Mouse (Mus musculus) small intestine, adult 2 months (tissue): ENCODE measurements at regions not wholly inside any gene's neighbourhood (a gene's known extent, or its start where the extent isn't known, plus 50 kb on each side); places are given as distances from the start of the nearest gene placed in this dataset.
A peak's percentile ranks its signal among the peaks of the same experiment; 100 is the strongest.

Experiments used
- H3K27ac ChIP-seq: fragments of 200-500 bp; 2 replicates; pipeline ENCODE4 v1.5.1; 2012; ENCODE audit warnings: low read depth, low read length, control low read depth, inconsistent platforms; ENCODE audit not compliant: insufficient read depth
- H3K27me3 ChIP-seq: fragments of 200-500 bp; 2 replicates; pipeline ENCODE4 v1.6.1; 2012; ENCODE audit warnings: mild to moderate bottlenecking, moderate library complexity, low read length, inconsistent platforms; ENCODE audit not compliant: control insufficient read depth, insufficient read depth
- H3K36me3 ChIP-seq: fragments of 200-500 bp; 2 replicates; pipeline ENCODE4 v1.6.1; 2012; ENCODE audit warnings: mild to moderate bottlenecking, low read length, control low read depth, inconsistent platforms; ENCODE audit not compliant: control insufficient read depth, insufficient read depth
- H3K4me1 ChIP-seq: fragments of 200-500 bp; 2 replicates; pipeline ENCODE4 v1.6.1; 2012; ENCODE audit warnings: low read length, inconsistent platforms, mixed read lengths; ENCODE audit not compliant: control insufficient read depth, insufficient read depth, insufficient read length
- H3K4me3 ChIP-seq: fragments of 200-500 bp; 2 replicates; pipeline ENCODE4 v1.5.1; 2012; ENCODE audit warnings: low read depth, mild to moderate bottlenecking, control low read depth, inconsistent platforms, low read length, moderate library complexity
- CTCF ChIP-seq: fragments of 200-500 bp; IDR thresholded peaks from 2 replicates; pipeline ENCODE4 v1.5.1; 2012; ENCODE audit warnings: low read depth, mild to moderate bottlenecking, control low read depth, inconsistent platforms, low read length, moderate library complexity, mixed read lengths; ENCODE audit not compliant: insufficient replicate concordance, insufficient read length; ENCODE audit errors: extremely low read depth
- POLR2A ChIP-seq: fragments of 200-500 bp; IDR thresholded peaks from 2 replicates; pipeline ENCODE4 v1.6.1; 2012; ENCODE audit warnings: low read depth, mild to moderate bottlenecking, control low read depth, inconsistent platforms, low read length, moderate library complexity
- WGBS: fragments of 180-500 bp; shearing (Covaris S2); methylation state at CpG from one replicate; pipeline ENCODE4 v1.1.7; 2018; 5-methylcytosine and 5-hydroxymethylcytosine counted together

GRCm38 (mm10) chr12:13145186-13146115 lies 103.6 kb downstream of the Ddx1 start:
- 48% methylated on average over 10 of the region's 10 CpGs for WGBS
- no peak overlapping the region for H3K4me3 ChIP-seq
- TF ChIP-seq CTCF (no peak), POLR2A (no peak)
- peak overlapping the region; percentile 15; the same call in 1 of the 2 replicates for H3K27ac ChIP-seq
- no peaks in the 10 kb centered on the region for H3K4me1 ChIP-seq
- H3K27me3 ChIP-seq: no peaks in the 10 kb centered on the region
- H3K36me3 ChIP-seq: no peaks in the 10 kb centered on the region

GRCm38 (mm10) chr12:13144739-13145138 lies 104.3 kb downstream of the Ddx1 start:
- WGBS: 90% methylated on average over 1 of the region's 1 CpGs
- TF ChIP-seq CTCF: no peak
- no peak for TF ChIP-seq POLR2A

GRCm38 (mm10) chr12:13140636-13141035 lies 108.4 kb downstream of the Ddx1 start:
- WGBS: 79% methylated on average over 6 of the region's 6 CpGs

More at GRCm38 (mm10) chr12:13144739-13145138, 104.3 kb downstream of the Ddx1 start:
- no peaks in the 10 kb centered on the region for H3K36me3 ChIP-seq
- no peak overlapping the region for H3K4me3 ChIP-seq
- no peaks in the 10 kb centered on the region for H3K4me1 ChIP-seq
- H3K27ac ChIP-seq: no peak overlapping the region
- H3K27me3 ChIP-seq: no peaks in the 10 kb centered on the region

GRCm38 (mm10) chr12:13139189-13139588 lies 109.8 kb downstream of the Ddx1 start:
- Histone ChIP-seq H3K27ac (no peak overlapping the region), H3K36me3 (no peaks in the 10 kb centered on the region), H3K4me1 (no peaks in the 10 kb centered on the region), H3K4me3 (no peak overlapping the region), H3K27me3 (no peaks in the 10 kb centered on the region)
- no peak for TF ChIP-seq POLR2A
- TF ChIP-seq CTCF: no peak
- WGBS: 66% methylated on average over 5 of the region's 5 CpGs

More at GRCm38 (mm10) chr12:13140636-13141035, 108.4 kb downstream of the Ddx1 start:
- Histone ChIP-seq H3K4me3 (no peak overlapping the region), H3K27ac (no peak overlapping the region), H3K27me3 (no peaks in the 10 kb centered on the region), H3K36me3 (no peaks in the 10 kb centered on the region), H3K4me1 (no peaks in the 10 kb centered on the region)
- no peak for TF ChIP-seq CTCF
- no peak for TF ChIP-seq POLR2A

GRCm38 (mm10) chr12:13134168-13134567 lies 114.8 kb downstream of the Ddx1 start:
- WGBS: 73% methylated on average over 4 of the region's 10 CpGs
- Histone ChIP-seq H3K27me3 (no peaks in the 10 kb centered on the region), H3K27ac (no peak overlapping the region), H3K36me3 (no peaks in the 10 kb centered on the region), H3K4me1 (no peaks in the 10 kb centered on the region), H3K4me3 (no peak overlapping the region)
- TF ChIP-seq POLR2A (no peak), CTCF (no peak)

GRCm38 (mm10) chr12:13129677-13130082 lies 119.3 kb downstream of the Ddx1 start:
- 38% methylated on average over 8 of the region's 8 CpGs for WGBS
- no peaks in the 10 kb centered on the region for H3K36me3 ChIP-seq
- TF ChIP-seq CTCF (no peak), POLR2A (no peak)

GRCm38 (mm10) chr12:13127407-13127806 lies 121.6 kb downstream of the Ddx1 start:
- TF ChIP-seq CTCF (no peak), POLR2A (no peak)
- no peak overlapping the region for H3K27ac ChIP-seq
- H3K4me1 ChIP-seq: no peaks in the 10 kb centered on the region
- no peaks in the 10 kb centered on the region for H3K27me3 ChIP-seq
- H3K36me3 ChIP-seq: no peaks in the 10 kb centered on the region
- H3K4me3 ChIP-seq: no peak overlapping the region
- 50% methylated on average over 11 of the region's 11 CpGs for WGBS

More at GRCm38 (mm10) chr12:13129677-13130082, 119.3 kb downstream of the Ddx1 start:
- Histone ChIP-seq H3K27me3 (no peaks in the 10 kb centered on the region), H3K4me3 (no peak overlapping the region), H3K27ac (no peak overlapping the region), H3K4me1 (no peaks in the 10 kb centered on the region)
